Mouse (Mus musculus) embryonic facial prominence, embryonic 11.5 days (tissue): ENCODE results near the gene Abca15. TPM values are rescaled to one million over a fixed set of nuclear protein-coding genes. Genes with fewer than 3 reads are reported as not detected.

ENCODE experiments used
- ATAC-seq: fragments of 200-750 bp; cut with Nextera tagmentation; replicated peaks from 2 replicates; pipeline ENCODE4 v1.8.0; 2017; ENCODE audit warnings: low read depth; ENCODE audit not compliant: insufficient number of reproducible peaks, low FRiP score, low TSS enrichment
- DNase-seq: peaks from one replicate; pipeline ENCODE4 v3.0.0-alpha.2; 2015; ENCODE audit warnings: low spot score
- H3K27ac ChIP-seq: fragments of 300-500 bp; sonication (generic); replicated peaks from 2 replicates; pipeline ENCODE4 v1.5.1; 2014; ENCODE audit warnings: mild to moderate bottlenecking, low read depth, low read length, control low read depth
- H3K27me3 ChIP-seq: fragments of 300-500 bp; sonication (generic); 2 replicates; pipeline ENCODE4 v1.6.1; 2014; ENCODE audit warnings: mild to moderate bottlenecking, low read length, moderate library complexity, mixed read lengths; ENCODE audit not compliant: control insufficient read depth, insufficient read depth
- H3K36me3 ChIP-seq: fragments of 300-500 bp; sonication (generic); replicated peaks from 2 replicates; pipeline ENCODE4 v1.6.1; 2014; ENCODE audit warnings: low read depth, mild to moderate bottlenecking, low read length, moderate library complexity, mixed read lengths; ENCODE audit not compliant: control insufficient read depth, insufficient read depth
- H3K4me1 ChIP-seq: fragments of 300-500 bp; sonication (generic); 2 replicates; pipeline ENCODE4 v1.6.1; 2014; ENCODE audit warnings: low read length, mixed read lengths; ENCODE audit not compliant: control insufficient read depth, insufficient read depth
- H3K4me2 ChIP-seq: fragments of 300-500 bp; sonication (generic); 2 replicates; pipeline ENCODE4 v1.6.1; 2014; ENCODE audit warnings: low read depth, mild to moderate bottlenecking, control low read depth, low read length, moderate library complexity
- H3K4me3 ChIP-seq: fragments of 300-500 bp; sonication (generic); 2 replicates; pipeline ENCODE4 v1.5.1; 2014; ENCODE audit warnings: low read depth, low read length, control low read depth
- H3K9ac ChIP-seq: fragments of 300-500 bp; sonication (generic); replicated peaks from 2 replicates; pipeline ENCODE4 v1.6.1; 2014; ENCODE audit warnings: mild to moderate bottlenecking, control low read depth, low read length
- H3K9me3 ChIP-seq: fragments of 300-500 bp; sonication (generic); replicated peaks from 2 replicates; pipeline ENCODE4 v1.6.1; 2016; ENCODE audit warnings: mild to moderate bottlenecking, low read length, inconsistent platforms, mixed read lengths; ENCODE audit not compliant: control insufficient read depth
- WGBS: fragments of 180-500 bp; shearing (Covaris S2); extraction: QIAGEN DNeasy Blood & Tissue Kit; methylation state at CpG from one replicate; pipeline ENCODE4 v1.1.7; 2014; 5-methylcytosine and 5-hydroxymethylcytosine counted together
- polyA plus RNA-seq: library from polyadenylated mRNA; unstranded; fragments of >200 nt; fragmentation: Nextera tagmentation; extraction: Ambion mirVana; gene quantifications from 2 replicates; pipeline ENCODE4 v1.2.1, GENCODE M21; 2014

Abca15 gene
- polyA plus RNA-seq, 1 experiment from 2014 or later, result not detected

DNA sequence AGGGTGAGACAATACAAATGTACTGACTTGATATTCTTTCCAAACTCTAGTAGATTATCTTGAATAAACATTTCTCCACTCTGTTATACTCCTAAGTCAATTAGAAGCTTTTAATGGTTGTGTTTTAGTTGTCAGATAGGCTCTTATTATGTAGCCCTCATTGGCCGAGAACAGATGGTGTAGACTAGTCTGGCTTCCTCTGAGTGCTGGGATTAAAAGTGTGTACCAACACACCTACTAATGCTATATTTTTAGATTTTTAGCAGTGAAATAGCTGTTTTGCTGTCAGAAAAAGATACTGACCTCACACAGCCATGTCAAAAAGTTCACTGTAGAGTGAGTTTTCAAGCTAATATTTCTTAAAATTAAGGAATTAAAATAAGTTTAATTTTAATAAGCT lies 83.9 kb downstream of the Abca15 start:
- Histone ChIP-seq H3K27ac (no peak overlapping the region), H3K4me1 (no peaks in the 10 kb centered on the region), H3K9ac (no peak overlapping the region), H3K9me3 (no peaks in the 10 kb centered on the region), H3K36me3 (no peaks in the 10 kb centered on the region), H3K27me3 (no peaks in the 10 kb centered on the region), H3K4me2 (no peak overlapping the region), H3K4me3 (no peak overlapping the region)
- ATAC-seq (no peak), DNase-seq (no peak)
- WGBS, result 93% methylated on average over 1 of the region's 1 CpGs

DNA sequence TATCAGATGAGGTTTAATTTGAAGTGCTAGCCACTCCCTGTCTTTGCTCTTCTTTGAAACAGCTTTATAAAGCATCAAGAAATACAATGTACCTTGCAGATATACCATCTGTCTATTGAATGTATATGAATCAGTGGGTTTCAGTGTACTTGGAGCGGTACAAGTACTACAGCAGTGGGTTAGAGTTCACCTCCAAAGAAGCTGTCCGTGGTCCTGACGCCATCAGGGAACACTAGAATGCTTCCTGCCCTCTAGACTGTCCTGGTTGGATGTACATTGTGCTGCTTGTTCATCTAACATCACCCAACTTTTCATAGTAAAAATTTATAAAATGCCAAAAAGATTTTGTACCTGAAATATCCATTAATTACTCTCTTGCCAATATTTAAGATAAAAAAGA lies 98.2 kb downstream of the Abca15 start:
- ATAC-seq, result no peak
- Histone ChIP-seq H3K9me3 (no peaks in the 10 kb centered on the region), H3K4me2 (no peak overlapping the region), H3K9ac (no peak overlapping the region), H3K36me3 (no peaks in the 10 kb centered on the region), H3K4me1 (no peaks in the 10 kb centered on the region), H3K27me3 (no peaks in the 10 kb centered on the region), H3K27ac (no peak overlapping the region), H3K4me3 (no peak overlapping the region)
- peak; percentile 73 for DNase-seq
- WGBS, result 28% methylated on average over 3 of the region's 3 CpGs

DNA sequence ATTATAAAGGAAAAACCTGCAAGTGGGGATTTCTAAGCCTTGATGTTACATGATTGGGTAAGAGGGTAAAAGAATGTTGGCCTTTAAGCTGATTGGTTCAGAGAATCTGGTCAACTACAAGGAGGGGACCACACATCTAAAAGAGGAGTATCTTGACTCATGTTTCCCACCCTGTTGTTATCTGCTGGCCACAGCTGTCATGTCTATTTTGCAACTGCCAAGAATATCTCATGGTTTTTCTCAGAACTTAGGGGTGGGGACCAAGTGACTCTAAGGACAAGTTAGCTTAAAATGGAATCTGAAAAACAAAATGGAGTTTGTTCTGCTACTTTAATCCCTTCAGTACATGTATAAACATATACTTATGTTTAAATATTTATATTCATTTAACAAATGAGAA lies 103.0 kb downstream of the Abca15 start:
- no peak for DNase-seq
- no peak overlapping the region for H3K27ac ChIP-seq
- ATAC-seq, result no peak

More for the DNA sequence above, 103.0 kb downstream of the Abca15 start:
- Histone ChIP-seq H3K9me3 (no peaks in the 10 kb centered on the region), H3K4me2 (no peak overlapping the region), H3K4me3 (no peak overlapping the region), H3K9ac (no peak overlapping the region), H3K4me1 (no peaks in the 10 kb centered on the region), H3K36me3 (no peaks in the 10 kb centered on the region), H3K27me3 (no peaks in the 10 kb centered on the region)

Other genes with a start within 250 kb of the Abca15 start
- not detected in 2 replicates for gene Dnah3, start 233.4 kb upstream of the Abca15 start, polyA plus RNA-seq
- gene Tmem159, start 226.3 kb upstream of the Abca15 start, polyA plus RNA-seq, result 26.7 and 27.6 TPM in 2 replicates
- gene Zp2, start 183.4 kb upstream of the Abca15 start, polyA plus RNA-seq, result 0.21 TPM in 1 of 2 replicates, not detected in the other
- 0.14 TPM in 1 of 2 replicates, not detected in the other for gene Anks4b, start 154.8 kb upstream of the Abca15 start, polyA plus RNA-seq
- 142 and 181 TPM in 2 replicates for gene Crym, start 126.6 kb upstream of the Abca15 start, polyA plus RNA-seq
- not detected in 2 replicates for gene Abca14, start 124.7 kb upstream of the Abca15 start, polyA plus RNA-seq
- gene Abca16, start 81.0 kb downstream of the Abca15 start, polyA plus RNA-seq, result 0.07 TPM in 1 of 2 replicates, not detected in the other